Mouse (Mus musculus) CD4-positive naive resting alpha-beta T cell, adult 76 days (primary cell): ENCODE data around the gene Gngt1. TPM values are rescaled to one million over a fixed set of nuclear protein-coding genes. Genes with fewer than 3 reads are reported as not detected.

Source experiments
- total RNA-seq: library from RNA; stranded (reverse); gene quantifications from one replicate; pipeline ENCODE4 v1.2.4, GENCODE M21; 2023

The Gngt1 gene
- not detected for total RNA-seq

DNA sequence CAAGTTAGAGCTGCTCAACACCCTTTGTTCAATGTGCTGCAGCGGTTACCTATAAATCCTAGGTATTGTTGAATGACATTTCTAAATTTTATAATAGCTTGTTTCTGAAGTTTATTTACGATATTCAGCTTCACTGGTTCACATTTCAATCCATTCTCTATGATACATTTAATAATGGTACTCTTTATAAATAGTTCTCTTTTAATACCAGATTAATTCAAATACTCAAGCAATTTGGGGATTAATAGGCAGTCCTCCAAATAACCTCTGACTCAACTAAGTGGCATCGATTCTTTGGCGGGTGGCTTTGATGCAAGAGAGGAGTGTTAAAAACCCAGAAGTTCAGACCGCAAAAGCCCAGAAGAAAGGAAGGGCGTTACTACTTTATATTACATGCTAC, at the start of gene Gngt1:
TSS of gene Gngt1 (plus strand) at position 301 of the 400 bp plus-strand sequence.

DNA sequence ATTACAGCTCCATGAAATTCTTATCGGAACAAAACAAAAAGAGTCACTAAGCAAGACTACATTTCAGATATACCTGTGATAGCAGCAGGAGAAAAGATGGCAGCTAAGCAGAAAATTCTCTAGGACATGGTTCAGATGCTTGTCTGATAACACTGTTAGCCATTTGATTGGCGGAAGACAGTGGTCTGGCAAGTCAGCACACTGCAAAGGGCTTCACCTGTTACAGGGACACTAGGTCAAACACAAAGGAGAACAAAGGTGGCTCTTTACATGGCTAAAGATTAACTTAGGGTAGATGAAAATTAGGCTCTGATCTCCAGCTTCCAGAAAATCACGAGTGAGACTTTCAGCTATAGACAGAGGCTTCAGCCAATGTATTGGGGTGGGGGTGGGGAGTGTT, 4.8 kb upstream of the Gngt1 start, which contains the start of gene Tfpi2:
TSS of gene Tfpi2 (minus strand) at position 170 of the 400 bp plus-strand sequence.

DNA sequence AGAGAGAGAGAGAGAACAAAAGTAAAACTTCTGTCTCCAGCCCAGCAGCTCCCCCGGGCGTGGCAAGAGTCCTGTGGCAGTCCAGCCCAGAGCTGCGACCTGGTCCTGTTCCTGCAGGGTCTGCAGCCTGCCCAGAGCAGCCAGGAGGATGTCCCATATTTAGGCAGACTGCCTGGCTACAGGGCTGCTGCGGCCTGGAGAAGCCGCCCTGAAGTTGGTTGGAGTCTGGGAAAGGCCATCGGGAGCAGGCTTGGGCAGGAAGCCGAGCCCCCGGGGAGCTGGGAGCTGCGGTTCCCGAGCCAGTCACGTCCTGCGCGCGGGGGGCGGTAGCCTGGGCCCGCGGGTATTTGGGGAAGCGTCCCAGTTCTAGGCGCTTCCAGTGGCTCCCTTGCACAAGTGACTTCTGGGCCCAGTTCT, 10.3 kb downstream of the Gngt1 start, which contains the start of gene Gng11:
TSS of gene Gng11 (plus strand) at position 15 of the 417 bp plus-strand sequence.

Other genes starting within 250 kb of the Gngt1 start
- not detected for gene Calcr, start 229.1 kb upstream of the Gngt1 start, total RNA-seq
- not detected for gene Tfpi2, start 4.9 kb upstream of the Gngt1 start, total RNA-seq
- 2.2 TPM for gene Gng11, start 10.1 kb downstream of the Gngt1 start, total RNA-seq
- 12.3 TPM for gene Bet1, start 93.2 kb downstream of the Gngt1 start, total RNA-seq